Mouse (Mus musculus): ENCODE measurements around the gene Sprr2i. TPM values are rescaled to one million over a fixed set of nuclear protein-coding genes. Genes with fewer than 3 reads are reported as not detected.

The Sprr2i gene
- polyA plus RNA-seq (2017; shearing (Covaris generic)): not detected

GRCm38 (mm10) chr3:92407691-92408090 is at the start of gene Sprr2i:
Gene Sprr2i, plus strand, starts transcription at chr3:92407991.

GRCm38 (mm10) chr3:92364887-92365286 is 42.9 kb upstream of the Sprr2i start, which contains the start of gene Sprr2f:
Gene Sprr2f, plus strand, starts transcription at chr3:92365187.

GRCm38 (mm10) chr3:92385385-92385784 is 22.4 kb upstream of the Sprr2i start, which contains the start of gene Sprr2h:
Gene Sprr2h, plus strand, starts transcription at chr3:92385685.

GRCm38 (mm10) chr3:92417782-92418181 is 10.0 kb downstream of the Sprr2i start, which contains the start of gene Sprr2j-ps:
Gene Sprr2j-ps, plus strand, starts transcription at chr3:92418082.

GRCm38 (mm10) chr3:92429323-92429722 is 21.5 kb downstream of the Sprr2i start, which contains the start of gene Gm9774:
Gene Gm9774, minus strand, starts transcription at chr3:92429423.

GRCm38 (mm10) chr3:92432282-92432681 is 24.5 kb downstream of the Sprr2i start, which contains the start of gene Sprr2k:
Gene Sprr2k, plus strand, starts transcription at chr3:92432582.

GRCm38 (mm10) chr3:92438689-92439088 is 30.9 kb downstream of the Sprr2i start, which contains the start of gene Sprr1b:
Gene Sprr1b, minus strand, starts transcription at chr3:92438789.

GRCm38 (mm10) chr3:92458620-92459019 is 50.8 kb downstream of the Sprr2i start, which contains the start of gene Sprr3:
Gene Sprr3, minus strand, starts transcription at chr3:92458720.

Other genes with a start within 250 kb of the Sprr2i start
- gene Sprr2a1, start 192.2 kb upstream of the Sprr2i start, polyA plus RNA-seq (2017; shearing (Covaris generic)): not detected
- not detected for gene Sprr2a2, start 192.1 kb upstream of the Sprr2i start, polyA plus RNA-seq (2017; shearing (Covaris generic))
- gene Sprr2a3, start 122.6 kb upstream of the Sprr2i start, polyA plus RNA-seq (2017; shearing (Covaris generic)): not detected
- not detected for gene Sprr2b, start 91.4 kb upstream of the Sprr2i start, polyA plus RNA-seq (2017; shearing (Covaris generic))
- not detected for gene Sprr2d, start 68.9 kb upstream of the Sprr2i start, polyA plus RNA-seq (2017; shearing (Covaris generic))
- not detected for gene Sprr2e, start 55.8 kb upstream of the Sprr2i start, polyA plus RNA-seq (2017; shearing (Covaris generic))
- not detected for gene Sprr2f, start 42.8 kb upstream of the Sprr2i start, polyA plus RNA-seq (2017; shearing (Covaris generic))
- gene Sprr2h, start 22.3 kb upstream of the Sprr2i start, polyA plus RNA-seq (2017; shearing (Covaris generic)): not detected
- gene Sprr2j-ps, start 10.1 kb downstream of the Sprr2i start, polyA plus RNA-seq (2017; shearing (Covaris generic)): not detected
- gene Gm9774, start 21.4 kb downstream of the Sprr2i start, polyA plus RNA-seq (2017; shearing (Covaris generic)): 24.6 TPM
- gene Sprr2k, start 24.6 kb downstream of the Sprr2i start, polyA plus RNA-seq (2017; shearing (Covaris generic)): not detected
- gene Sprr1b, start 30.8 kb downstream of the Sprr2i start, polyA plus RNA-seq (2017; shearing (Covaris generic)): not detected
- not detected for gene Sprr3, start 50.7 kb downstream of the Sprr2i start, polyA plus RNA-seq (2017; shearing (Covaris generic))
- gene Sprr1a, start 77.9 kb downstream of the Sprr2i start, polyA plus RNA-seq (2017; shearing (Covaris generic)): not detected
- gene Sprr4, start 92.5 kb downstream of the Sprr2i start, polyA plus RNA-seq (2017; shearing (Covaris generic)): not detected
- gene 2310046K23Rik, start 126.5 kb downstream of the Sprr2i start, polyA plus RNA-seq (2017; shearing (Covaris generic)): not detected
- gene Ivl, start 165.7 kb downstream of the Sprr2i start, polyA plus RNA-seq (2017; shearing (Covaris generic)): not detected
- not detected for gene Smcp, start 181.0 kb downstream of the Sprr2i start, polyA plus RNA-seq (2017; shearing (Covaris generic))
- gene 2210017I01Rik, start 199.5 kb downstream of the Sprr2i start, polyA plus RNA-seq (2017; shearing (Covaris generic)): not detected
- gene Lce6a, start 213.7 kb downstream of the Sprr2i start, polyA plus RNA-seq (2017; shearing (Covaris generic)): not detected
- not detected for gene Lce1a1, start 240.3 kb downstream of the Sprr2i start, polyA plus RNA-seq (2017; shearing (Covaris generic))
- not detected for gene Lce1b, start 248.9 kb downstream of the Sprr2i start, polyA plus RNA-seq (2017; shearing (Covaris generic))

Measured in CD4-positive, CD25-positive, alpha-beta regulatory T cell (primary cell).